Mouse (Mus musculus): ENCODE measurements at regions not wholly inside any gene's neighbourhood (a gene's known extent, or its start where the extent isn't known, plus 50 kb on each side); places are given as distances from the start of the nearest gene placed in this dataset.
A peak's percentile ranks its signal among the peaks of the same experiment; 100 is the strongest.

DNA sequence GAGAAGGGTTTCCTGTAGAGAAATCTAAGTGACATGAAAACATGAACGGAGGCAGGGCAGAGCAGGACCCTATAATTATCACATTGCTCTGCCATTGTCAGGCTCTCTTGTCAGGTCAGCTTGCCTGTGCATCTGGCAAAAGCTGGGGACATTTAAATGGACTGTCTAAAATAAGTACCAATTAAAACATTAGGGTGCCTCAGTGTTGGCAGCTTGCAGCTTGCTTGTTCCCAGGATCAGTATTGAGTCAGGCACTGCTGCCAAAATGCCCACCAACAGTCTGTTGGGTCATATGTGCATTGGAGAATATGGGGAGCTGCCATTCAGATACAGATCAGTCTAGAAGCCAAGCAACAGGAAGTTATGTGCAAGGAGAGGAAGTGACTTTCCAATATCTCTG is 349.5 kb upstream of the B3gat1 start:
- Histone ChIP-seq H3K36me3 (no peaks in the 10 kb centered on the region), H3K27ac (no peak overlapping the region), H3K4me1 (replicated peaks) (no peaks in the 10 kb centered on the region), H3K4me3 (no peak overlapping the region), H3K9me3 (no peaks in the 10 kb centered on the region), H3K27me3 (ENCODE audit: insufficient read depth, poor library complexity, severe bottlenecking) (no peaks in the 10 kb centered on the region)
- no peak for DNase-seq (ENCODE audit: low spot score)
- whole genome bisulfite sequencing: 90% methylated on average over 1 of the region's 1 CpGs

GRCm38 (mm10) chr9:26398635-26399034 is 334.9 kb upstream of the B3gat1 start:
- no peaks in the 10 kb centered on the region for H3K9me3 ChIP-seq
- 84% methylated on average over 3 of the region's 3 CpGs for WGBS
- no peak for DNase-seq (ENCODE audit: low spot score)
- no peak overlapping the region for H3K4me3 ChIP-seq
- no peaks in the 10 kb centered on the region for H3K4me1 ChIP-seq (replicated peaks)
- H3K36me3 ChIP-seq: no peaks in the 10 kb centered on the region
- no peaks in the 10 kb centered on the region for H3K27me3 ChIP-seq (ENCODE audit: insufficient read depth, poor library complexity, severe bottlenecking)
- H3K27ac ChIP-seq: no peak overlapping the region

GRCm38 (mm10) chr9:26422897-26423823 is 310.4 kb upstream of the B3gat1 start:
- Histone ChIP-seq H3K27ac (no peak overlapping the region), H3K9me3 (no peaks in the 10 kb centered on the region), H3K4me3 (no peak overlapping the region), H3K36me3 (no peaks in the 10 kb centered on the region), H3K4me1 (replicated peaks) (no peaks in the 10 kb centered on the region), H3K27me3 (ENCODE audit: insufficient read depth, poor library complexity, severe bottlenecking) (no peaks in the 10 kb centered on the region)
- no peak for DNase-seq (ENCODE audit: low spot score)
- WGBS: 62% methylated on average over 11 of the region's 11 CpGs

DNA sequence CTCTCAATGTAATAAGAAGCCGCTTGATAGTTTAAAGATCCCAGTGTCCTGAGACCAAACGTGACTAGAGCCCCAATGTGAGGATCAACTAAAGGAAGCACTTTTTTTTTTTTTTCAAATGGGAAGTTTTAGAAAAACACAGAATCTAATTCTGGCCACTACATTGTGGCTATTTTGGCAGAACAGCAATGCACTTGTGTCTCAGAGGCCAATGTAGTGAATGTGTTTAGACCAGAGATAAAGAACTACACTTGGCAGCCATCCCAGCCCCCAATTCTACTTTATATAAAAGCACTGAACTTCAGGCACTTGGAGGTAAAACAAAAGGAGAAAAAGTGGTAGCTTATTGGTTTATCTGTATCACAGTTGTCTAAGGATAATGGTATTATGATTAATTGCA is 298.0 kb upstream of the B3gat1 start:
- 82% methylated on average over 2 of the region's 2 CpGs for WGBS
- Histone ChIP-seq H3K9me3 (no peaks in the 10 kb centered on the region), H3K4me3 (no peak overlapping the region), H3K4me1 (replicated peaks) (no peaks in the 10 kb centered on the region), H3K27me3 (ENCODE audit: insufficient read depth, poor library complexity, severe bottlenecking) (no peaks in the 10 kb centered on the region), H3K27ac (no peak overlapping the region), H3K36me3 (no peaks in the 10 kb centered on the region)
- no peak for DNase-seq (ENCODE audit: low spot score)

- Histone ChIP-seq H3K4me3 (no peak overlapping the region), H3K4me1 (replicated peaks) (no peaks in the 10 kb centered on the region), H3K36me3 (no peaks in the 10 kb centered on the region), H3K9me3 (no peaks in the 10 kb centered on the region), H3K27me3 (ENCODE audit: insufficient read depth, poor library complexity, severe bottlenecking) (no peaks in the 10 kb centered on the region), H3K27ac (no peak overlapping the region)
- DNase-seq (ENCODE audit: low spot score): no peak
- 72% methylated on average over 2 of the region's 2 CpGs for WGBS
These were observed 296.3 kb upstream of the B3gat1 start for GRCm38 (mm10) chr9:26437244-26437643.

- DNase-seq (ENCODE audit: low spot score): no peak
- WGBS: 89% methylated on average over 7 of the region's 7 CpGs
- Histone ChIP-seq H3K9me3 (no peaks in the 10 kb centered on the region), H3K36me3 (no peaks in the 10 kb centered on the region), H3K27ac (no peak overlapping the region), H3K4me3 (no peak overlapping the region), H3K4me1 (replicated peaks) (no peaks in the 10 kb centered on the region), H3K27me3 (ENCODE audit: insufficient read depth, poor library complexity, severe bottlenecking) (no peaks in the 10 kb centered on the region)
These were observed 279.6 kb upstream of the B3gat1 start for GRCm38 (mm10) chr9:26453924-26454323.

DNA sequence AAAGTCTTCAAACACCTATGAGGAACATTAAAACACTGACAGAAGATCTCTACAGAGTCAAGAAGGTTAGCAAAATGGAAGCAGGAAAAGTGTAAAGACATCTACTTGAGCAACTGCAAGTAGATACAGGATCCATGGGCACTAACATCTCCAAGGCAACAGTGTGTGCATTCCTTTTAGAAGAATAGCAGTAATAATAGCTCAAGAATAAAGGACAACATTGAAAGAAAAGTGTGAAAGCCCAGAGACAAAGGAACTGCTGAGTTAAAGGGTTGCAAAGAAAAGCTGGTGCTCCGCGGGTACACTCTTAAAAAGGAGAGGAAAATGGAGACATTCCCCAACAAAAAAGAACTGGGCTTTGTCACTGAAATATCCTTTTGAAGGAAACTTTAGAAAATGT is 272.4 kb upstream of the B3gat1 start:
- Histone ChIP-seq H3K36me3 (no peaks in the 10 kb centered on the region), H3K27me3 (ENCODE audit: insufficient read depth, poor library complexity, severe bottlenecking) (no peaks in the 10 kb centered on the region), H3K4me1 (replicated peaks) (peaks cover 13% of the 10 kb centered on the region; the same call in 1 of the 2 replicates), H3K9me3 (no peaks in the 10 kb centered on the region), H3K4me3 (no peak overlapping the region), H3K27ac (no peak overlapping the region)
- no peak for DNase-seq (ENCODE audit: low spot score)
- WGBS: 24% methylated on average over 2 of the region's 2 CpGs

- Histone ChIP-seq H3K36me3 (no peaks in the 10 kb centered on the region), H3K27me3 (ENCODE audit: insufficient read depth, poor library complexity, severe bottlenecking) (no peaks in the 10 kb centered on the region), H3K4me3 (no peak overlapping the region), H3K9me3 (no peaks in the 10 kb centered on the region), H3K27ac (peak overlapping the region; percentile 42), H3K4me1 (replicated peaks) (peaks cover 11% of the 10 kb centered on the region)
- DNase-seq (ENCODE audit: low spot score): peak; percentile 13
- WGBS: 37% methylated on average over 7 of the region's 7 CpGs
These were observed 262.7 kb upstream of the B3gat1 start for GRCm38 (mm10) chr9:26470694-26471392.

DNA sequence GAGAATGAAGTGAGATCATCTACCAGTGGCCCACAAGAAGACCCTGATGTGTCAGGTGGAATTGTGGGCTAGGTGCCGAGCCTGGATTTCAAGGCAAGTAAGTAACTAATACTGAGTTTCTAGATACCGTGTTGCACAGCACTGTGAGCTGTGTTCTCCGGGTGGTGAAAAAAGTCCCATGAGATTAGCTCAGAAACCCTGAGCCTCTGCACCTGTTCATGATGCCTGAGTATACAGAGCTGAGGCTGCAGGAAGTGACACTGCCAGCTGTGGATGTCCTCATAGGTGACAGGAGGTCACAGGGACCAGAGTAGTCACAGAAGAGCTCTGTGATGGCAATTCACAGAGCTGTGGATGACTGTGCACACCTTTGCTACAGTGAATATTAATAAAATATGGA is 257.2 kb upstream of the B3gat1 start:
- Histone ChIP-seq H3K27ac (no peak overlapping the region), H3K27me3 (ENCODE audit: insufficient read depth, poor library complexity, severe bottlenecking) (no peaks in the 10 kb centered on the region), H3K4me3 (no peak overlapping the region), H3K9me3 (no peaks in the 10 kb centered on the region), H3K4me1 (replicated peaks) (peaks cover 1% of the 10 kb centered on the region; the same call in 1 of the 2 replicates), H3K36me3 (no peaks in the 10 kb centered on the region)
- 84% methylated on average over 3 of the region's 3 CpGs for WGBS
- no peak for DNase-seq (ENCODE audit: low spot score)

DNA sequence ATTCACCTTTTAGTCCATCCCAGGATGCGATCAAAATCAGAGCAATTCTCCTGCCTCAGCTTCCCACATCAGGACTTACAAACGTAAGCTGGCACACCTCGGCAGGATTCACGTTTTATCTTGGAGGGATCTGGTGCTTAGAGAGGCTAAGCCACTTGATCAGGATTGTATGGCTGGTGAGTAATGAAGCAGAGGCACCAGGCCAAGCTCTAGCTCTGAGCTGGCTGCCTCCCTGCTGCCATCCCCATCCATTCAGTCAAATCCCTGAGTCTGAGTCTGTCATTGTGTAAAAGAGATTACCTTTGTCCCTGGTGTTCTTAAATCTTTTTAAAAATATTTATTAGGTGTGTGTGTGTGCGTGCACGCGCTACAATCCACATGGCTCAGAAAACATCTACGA is 252.6 kb upstream of the B3gat1 start:
- no peaks in the 10 kb centered on the region for H3K4me1 ChIP-seq (replicated peaks)
- 90% methylated on average over 8 of the region's 8 CpGs for whole genome bisulfite sequencing
- no peaks in the 10 kb centered on the region for H3K27me3 ChIP-seq (ENCODE audit: insufficient read depth, poor library complexity, severe bottlenecking)

GRCm38 (mm10) chr9:26481890-26482289 is 251.6 kb upstream of the B3gat1 start:
- Histone ChIP-seq H3K27me3 (ENCODE audit: insufficient read depth, poor library complexity, severe bottlenecking) (no peaks in the 10 kb centered on the region), H3K27ac (no peak overlapping the region), H3K4me1 (replicated peaks) (no peaks in the 10 kb centered on the region), H3K4me3 (no peak overlapping the region), H3K36me3 (no peaks in the 10 kb centered on the region), H3K9me3 (no peaks in the 10 kb centered on the region)
- DNase-seq (ENCODE audit: low spot score): no peak

More for the DNA sequence above, 252.6 kb upstream of the B3gat1 start:
- DNase-seq (ENCODE audit: low spot score): no peak
- Histone ChIP-seq H3K9me3 (no peaks in the 10 kb centered on the region), H3K36me3 (no peaks in the 10 kb centered on the region), H3K4me3 (no peak overlapping the region), H3K27ac (no peak overlapping the region)

GRCm38 (mm10) chr9:26493740-26494139 is 239.8 kb upstream of the B3gat1 start:
- 91% methylated on average over 2 of the region's 2 CpGs for WGBS
- H3K36me3 ChIP-seq: no peaks in the 10 kb centered on the region
- no peak for DNase-seq (ENCODE audit: low spot score)
- no peaks in the 10 kb centered on the region for H3K4me1 ChIP-seq (replicated peaks)
- no peak overlapping the region for H3K27ac ChIP-seq
- H3K27me3 ChIP-seq (ENCODE audit: insufficient read depth, poor library complexity, severe bottlenecking): no peaks in the 10 kb centered on the region
- no peaks in the 10 kb centered on the region for H3K9me3 ChIP-seq
- H3K4me3 ChIP-seq: no peak overlapping the region

DNA sequence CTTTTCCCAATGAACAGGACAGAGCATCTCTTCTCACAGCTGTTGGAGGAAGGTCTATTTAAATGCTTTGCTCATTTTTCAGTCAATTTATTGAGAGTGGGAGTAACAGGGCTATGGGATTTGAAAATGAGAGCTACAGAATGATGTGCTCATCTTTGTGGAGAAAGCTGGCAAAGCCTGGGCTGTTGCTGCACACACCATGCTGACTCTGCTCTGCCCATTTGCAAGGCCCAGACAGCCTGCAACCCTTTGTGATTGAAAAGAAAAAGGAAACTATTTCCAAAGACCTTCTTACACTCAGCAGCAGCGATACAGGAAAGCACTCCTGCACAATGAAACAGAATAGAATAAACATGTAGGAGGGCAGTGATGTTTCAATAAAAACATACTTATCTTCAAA is 231.5 kb upstream of the B3gat1 start:
- 70% methylated on average over 1 of the region's 1 CpGs for WGBS
- Histone ChIP-seq H3K4me1 (replicated peaks) (no peaks in the 10 kb centered on the region), H3K36me3 (no peaks in the 10 kb centered on the region), H3K27ac (no peak overlapping the region), H3K4me3 (no peak overlapping the region), H3K27me3 (ENCODE audit: insufficient read depth, poor library complexity, severe bottlenecking) (no peaks in the 10 kb centered on the region), H3K9me3 (no peaks in the 10 kb centered on the region)
- no peak for DNase-seq (ENCODE audit: low spot score)

All from hindbrain, embryonic 10.5 days (tissue).